Mouse (Mus musculus): ENCODE measurements at regions not wholly inside any gene's neighbourhood (a gene's known extent, or its start where the extent isn't known, plus 50 kb on each side); places are given as distances from the start of the nearest gene placed in this dataset.

DNA sequence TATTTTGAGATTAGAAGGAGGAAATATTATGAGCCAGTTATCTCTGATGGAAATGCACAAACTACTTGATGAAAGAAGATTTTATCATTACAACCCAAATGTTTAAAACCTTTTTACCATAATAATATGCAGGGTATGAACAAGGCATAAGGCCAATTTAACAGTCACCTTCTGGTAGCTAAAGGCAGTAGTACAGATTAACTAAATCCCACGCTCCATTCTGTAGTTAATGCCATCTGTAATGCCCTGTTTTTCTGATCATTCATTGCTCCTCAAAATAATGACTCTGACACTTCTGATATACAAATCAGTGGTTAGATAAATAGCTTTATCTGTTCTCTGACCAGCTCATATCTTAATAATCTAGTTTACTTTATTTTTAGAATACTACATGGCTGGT, 987.8 kb downstream of the Pcdh7 start:
- no peak for ATAC-seq (ENCODE audit: low FRiP score)
- no peak overlapping the region for H3K4me2 ChIP-seq (replicated peaks)
- H3K9ac ChIP-seq, result no peak overlapping the region
- H3K9me3 ChIP-seq (replicated peaks), result no peaks in the 10 kb centered on the region
- no peaks in the 10 kb centered on the region for H3K27me3 ChIP-seq
- H3K27ac ChIP-seq, result no peak overlapping the region
- H3K4me1 ChIP-seq, result no peaks in the 10 kb centered on the region
- WGBS, result 89% methylated on average over 1 of the region's 1 CpGs
- no peaks in the 10 kb centered on the region for H3K36me3 ChIP-seq
- no peak overlapping the region for H3K4me3 ChIP-seq

DNA sequence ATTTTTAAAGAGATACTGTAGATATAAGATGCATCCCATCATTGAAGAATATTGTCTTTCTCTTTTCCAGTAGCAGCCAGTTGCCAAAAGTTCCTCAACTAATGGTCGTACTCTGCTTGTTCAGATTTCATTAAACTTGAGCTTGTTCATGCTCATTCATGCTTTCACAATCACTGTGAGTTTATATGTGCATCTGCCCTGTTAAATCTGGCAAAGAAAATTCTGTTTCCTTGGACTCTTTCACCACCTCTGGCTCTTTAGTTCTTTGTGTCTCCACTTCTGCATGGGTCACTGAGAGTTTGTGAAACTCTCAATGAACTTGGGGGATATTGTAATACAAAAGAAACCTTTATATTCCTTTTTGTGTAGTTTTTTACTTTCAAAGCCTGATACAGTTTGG, 994.6 kb downstream of the Pcdh7 start:
- H3K9me3 ChIP-seq (replicated peaks), result no peaks in the 10 kb centered on the region
- H3K4me3 ChIP-seq, result no peak overlapping the region
- no peak overlapping the region for H3K9ac ChIP-seq
- 54% methylated on average over 1 of the region's 1 CpGs for WGBS
- no peak for ATAC-seq (ENCODE audit: low FRiP score)
- H3K36me3 ChIP-seq, result no peaks in the 10 kb centered on the region
- no peaks in the 10 kb centered on the region for H3K4me1 ChIP-seq
- no peak overlapping the region for H3K27ac ChIP-seq
- H3K4me2 ChIP-seq (replicated peaks), result no peak overlapping the region
- H3K27me3 ChIP-seq, result no peaks in the 10 kb centered on the region

DNA sequence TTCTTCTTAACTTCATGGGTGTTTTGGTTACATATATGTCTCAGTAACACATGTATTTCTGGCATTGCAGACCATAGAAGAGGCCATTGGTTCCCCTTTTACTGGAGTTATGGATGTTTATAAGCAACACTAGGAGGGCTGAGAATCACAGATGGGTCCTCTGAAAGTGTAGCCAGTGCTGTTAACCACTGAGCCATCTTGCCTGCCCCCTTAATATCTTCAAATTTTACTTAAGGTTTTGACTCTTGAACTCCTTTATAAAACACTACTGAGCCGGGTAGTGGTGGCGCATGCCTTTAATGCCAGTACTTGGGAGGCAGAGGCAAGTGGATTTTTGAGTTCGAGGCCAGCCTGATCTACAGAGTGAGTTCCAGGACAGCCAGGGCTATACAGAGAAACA, 1015.6 kb downstream of the Pcdh7 start:
- H3K27me3 ChIP-seq, result no peaks in the 10 kb centered on the region
- H3K36me3 ChIP-seq, result no peaks in the 10 kb centered on the region
- no peak overlapping the region for H3K4me2 ChIP-seq (replicated peaks)
- no peak overlapping the region for H3K27ac ChIP-seq
- H3K4me3 ChIP-seq, result no peak overlapping the region
- WGBS, result 94% methylated on average over 3 of the region's 3 CpGs
- no peaks in the 10 kb centered on the region for H3K4me1 ChIP-seq
- no peak for ATAC-seq (ENCODE audit: low FRiP score)
- H3K9ac ChIP-seq, result no peak overlapping the region
- H3K9me3 ChIP-seq (replicated peaks), result no peaks in the 10 kb centered on the region

DNA sequence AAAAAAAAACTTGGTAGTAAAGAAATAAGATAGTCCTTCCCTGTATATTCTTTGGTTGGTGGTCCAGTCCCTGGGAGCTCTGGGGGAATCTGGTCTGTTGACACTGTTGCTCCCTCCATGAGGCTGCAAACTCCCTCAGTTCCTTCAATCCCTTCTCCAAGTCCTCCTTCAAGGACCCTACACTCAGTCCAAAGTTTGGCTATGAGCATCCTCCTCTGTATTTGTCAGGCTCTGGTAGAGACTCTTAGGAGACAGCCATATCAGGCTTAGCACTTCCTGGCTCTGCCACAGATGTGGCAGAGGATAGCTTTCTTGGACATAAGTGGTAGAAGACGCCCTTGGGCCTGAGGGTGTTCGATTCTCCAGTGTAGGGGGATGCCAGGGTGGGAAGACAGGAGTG, 1016.2 kb downstream of the Pcdh7 start:
- Histone ChIP-seq H3K9ac (no peak overlapping the region), H3K27me3 (no peaks in the 10 kb centered on the region), H3K36me3 (no peaks in the 10 kb centered on the region), H3K27ac (no peak overlapping the region), H3K4me2 (replicated peaks) (no peak overlapping the region), H3K4me1 (no peaks in the 10 kb centered on the region), H3K4me3 (no peak overlapping the region), H3K9me3 (replicated peaks) (no peaks in the 10 kb centered on the region)
- no peak; the same call in 1 of the 2 replicates for ATAC-seq (ENCODE audit: low FRiP score)
- 75% methylated on average over 2 of the region's 2 CpGs for WGBS

DNA sequence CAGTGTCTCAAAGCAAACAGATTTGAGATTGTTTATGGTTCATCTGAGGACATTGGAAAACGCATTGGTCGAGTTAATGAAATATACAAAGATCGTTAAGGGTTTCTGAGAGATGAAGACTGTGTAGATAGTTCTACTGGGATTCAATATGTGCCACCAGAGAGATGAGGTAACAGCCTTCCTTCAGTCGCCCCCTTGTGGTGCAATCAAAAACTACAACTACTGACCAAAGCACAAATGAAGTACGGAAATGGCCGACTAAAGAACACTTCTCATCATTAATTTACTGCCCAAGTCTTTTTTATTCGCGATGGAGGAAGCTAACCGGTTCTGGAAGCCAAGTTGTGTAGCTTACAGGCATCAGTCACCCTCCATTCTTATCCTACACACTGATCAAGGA, 1018.8 kb downstream of the Pcdh7 start:
- Histone ChIP-seq H3K4me3 (no peak overlapping the region), H3K4me1 (no peaks in the 10 kb centered on the region), H3K4me2 (replicated peaks) (no peak overlapping the region), H3K27ac (no peak overlapping the region), H3K36me3 (no peaks in the 10 kb centered on the region), H3K27me3 (no peaks in the 10 kb centered on the region), H3K9ac (no peak overlapping the region), H3K9me3 (replicated peaks) (no peaks in the 10 kb centered on the region)
- no peak for ATAC-seq (ENCODE audit: low FRiP score)
- 58% methylated on average over 9 of the region's 9 CpGs for WGBS

DNA sequence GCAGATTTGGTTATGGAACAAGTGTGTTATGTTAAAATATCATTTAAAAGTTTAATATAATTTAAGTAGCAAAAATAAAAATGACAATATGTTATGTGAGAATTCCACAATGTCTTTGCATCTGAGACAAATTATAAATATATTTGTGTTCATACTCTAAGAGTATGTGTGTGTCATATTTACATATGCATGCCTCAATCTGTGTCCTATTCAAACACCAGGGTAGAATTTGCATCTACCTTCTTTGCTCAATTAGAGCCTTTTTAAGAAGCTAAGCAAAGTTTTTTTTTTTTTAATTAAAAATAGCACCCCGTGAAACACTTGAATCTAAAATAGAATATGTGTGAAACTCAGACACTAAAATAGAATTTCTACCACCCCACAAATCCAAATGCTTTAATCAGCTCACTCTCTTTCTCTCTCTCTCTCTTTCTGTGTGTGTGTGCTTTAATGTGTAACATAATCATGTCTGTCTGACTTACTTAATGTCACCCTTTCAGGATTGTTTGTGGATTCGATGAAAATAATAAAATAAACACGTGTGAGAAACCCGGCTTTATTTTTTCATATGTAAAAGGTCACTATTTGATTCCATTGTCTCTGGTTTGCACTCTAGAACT, 1019.6 kb downstream of the Pcdh7 start:
- Histone ChIP-seq H3K4me1 (no peaks in the 10 kb centered on the region), H3K9ac (no peak overlapping the region), H3K27me3 (no peaks in the 10 kb centered on the region), H3K4me2 (replicated peaks) (no peak overlapping the region), H3K36me3 (no peaks in the 10 kb centered on the region), H3K27ac (no peak overlapping the region), H3K9me3 (replicated peaks) (no peaks in the 10 kb centered on the region), H3K4me3 (no peak overlapping the region)
- ATAC-seq (ENCODE audit: low FRiP score), result no peak
- WGBS, result 88% methylated on average over 4 of the region's 4 CpGs

DNA sequence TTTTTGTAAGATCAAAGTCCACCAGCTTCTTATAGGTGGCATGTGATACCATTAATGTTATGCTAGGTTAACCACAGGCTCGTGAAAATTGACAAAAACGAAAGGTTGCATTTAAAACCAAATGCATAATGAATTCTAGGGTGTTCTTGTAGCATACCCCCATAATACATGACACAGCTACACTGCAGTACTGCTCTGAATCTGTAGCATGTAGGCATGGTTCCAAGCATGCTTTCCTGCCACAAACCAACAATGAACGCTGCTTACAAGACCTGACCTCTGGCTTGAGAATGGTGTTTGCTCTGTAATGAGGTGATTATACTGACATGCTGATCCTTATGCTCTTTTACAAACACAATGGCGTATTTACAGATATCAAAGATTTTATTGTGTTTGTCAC, 1020.3 kb downstream of the Pcdh7 start:
- Histone ChIP-seq H3K27me3 (no peaks in the 10 kb centered on the region), H3K4me2 (replicated peaks) (no peak overlapping the region), H3K4me1 (no peaks in the 10 kb centered on the region), H3K4me3 (no peak overlapping the region), H3K9ac (no peak overlapping the region), H3K27ac (no peak overlapping the region), H3K36me3 (no peaks in the 10 kb centered on the region), H3K9me3 (replicated peaks) (no peaks in the 10 kb centered on the region)
- no peak for ATAC-seq (ENCODE audit: low FRiP score)
- 79% methylated on average over 4 of the region's 4 CpGs for WGBS

DNA sequence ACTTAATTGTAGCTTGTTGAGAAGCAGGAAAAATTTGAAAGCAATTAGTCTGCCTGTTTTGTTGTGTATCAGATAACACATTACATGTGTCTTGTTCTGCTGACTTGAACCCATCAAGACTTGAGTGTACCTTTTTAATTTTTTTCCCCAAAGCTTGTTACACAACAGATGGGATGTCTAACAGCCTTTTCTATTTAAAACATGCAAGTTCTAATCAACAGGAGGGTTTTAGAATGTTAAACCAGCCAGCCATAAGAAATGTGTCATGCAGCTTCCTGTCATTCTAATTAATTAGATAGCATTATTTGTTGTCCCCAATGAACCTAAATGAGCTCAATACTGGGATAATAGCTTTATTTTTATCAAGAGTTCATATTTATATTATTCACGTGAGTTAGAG, 1023.0 kb downstream of the Pcdh7 start:
- Histone ChIP-seq H3K36me3 (no peaks in the 10 kb centered on the region), H3K9ac (no peak overlapping the region), H3K4me1 (no peaks in the 10 kb centered on the region), H3K9me3 (replicated peaks) (no peaks in the 10 kb centered on the region), H3K4me2 (replicated peaks) (no peak overlapping the region), H3K27me3 (no peaks in the 10 kb centered on the region), H3K4me3 (no peak overlapping the region), H3K27ac (no peak overlapping the region)
- no peak for ATAC-seq (ENCODE audit: low FRiP score)
- 80% methylated on average over 1 of the region's 1 CpGs for WGBS

DNA sequence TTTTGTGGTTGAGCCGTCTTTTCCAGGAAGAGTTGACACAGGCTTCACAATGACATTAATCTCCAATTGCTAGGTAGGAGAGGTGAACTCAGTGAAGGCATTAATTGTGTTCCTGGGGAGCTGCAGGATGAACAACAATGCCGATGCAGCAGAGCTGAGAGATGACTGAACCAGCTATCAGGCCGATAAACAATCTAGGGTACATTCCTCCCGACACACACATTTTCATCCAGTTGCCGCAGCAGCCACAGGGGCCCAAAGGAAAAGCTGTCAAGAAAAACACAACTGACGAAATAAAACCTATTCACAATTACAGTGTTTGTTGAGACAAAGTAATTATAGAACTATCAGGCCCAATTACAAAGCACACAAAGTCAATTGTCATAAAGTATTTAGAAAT, 1029.9 kb downstream of the Pcdh7 start:
- no peak for ATAC-seq (ENCODE audit: low FRiP score)
- Histone ChIP-seq H3K36me3 (no peaks in the 10 kb centered on the region), H3K27me3 (no peaks in the 10 kb centered on the region), H3K4me2 (replicated peaks) (peak overlapping the region; percentile 17; the same call in 1 of the 2 replicates), H3K9me3 (replicated peaks) (no peaks in the 10 kb centered on the region), H3K27ac (peak overlapping the region; percentile 44; the same call in 1 of the 2 replicates), H3K4me3 (no peak overlapping the region), H3K4me1 (0 out of 2 replicates have a peak, but pooled peaks cover 5% of the 10 kb centered on the region), H3K9ac (no peak overlapping the region)
- WGBS, result 14% methylated on average over 6 of the region's 6 CpGs

DNA sequence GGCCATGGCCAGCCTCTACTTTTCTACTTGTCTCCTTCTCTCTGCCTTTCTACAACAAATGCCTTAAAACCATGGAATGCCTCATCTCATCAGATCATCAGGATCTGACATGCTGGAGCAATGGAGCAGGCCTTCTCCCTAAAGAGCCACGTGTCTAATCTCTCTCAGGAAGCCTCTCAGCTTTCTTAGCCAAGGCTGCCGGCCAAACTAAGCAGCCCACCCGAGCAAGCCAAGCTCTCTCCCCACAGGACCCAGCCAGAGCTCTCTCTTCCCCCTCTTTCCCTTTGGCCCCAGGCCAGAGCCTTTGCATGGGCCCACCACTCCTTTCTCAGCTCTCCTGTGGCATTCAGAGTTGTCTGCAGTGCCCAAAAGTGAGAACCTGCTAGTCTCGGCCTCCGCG, 1034.0 kb downstream of the Pcdh7 start:
- no peak overlapping the region for H3K4me3 ChIP-seq
- H3K9ac ChIP-seq, result no peak overlapping the region
- H3K4me1 ChIP-seq, result 0 out of 2 replicates have a peak, but pooled peaks cover 5% of the 10 kb centered on the region
- ATAC-seq (ENCODE audit: low FRiP score), result no peak
- no peaks in the 10 kb centered on the region for H3K9me3 ChIP-seq (replicated peaks)
- no peaks in the 10 kb centered on the region for H3K36me3 ChIP-seq
- WGBS, result 83% methylated on average over 6 of the region's 6 CpGs
- no peak overlapping the region for H3K4me2 ChIP-seq (replicated peaks)
- H3K27me3 ChIP-seq, result no peaks in the 10 kb centered on the region
- no peak overlapping the region for H3K27ac ChIP-seq

All from hindbrain, embryonic 12.5 days (tissue).